Mouse (Mus musculus): ENCODE measurements around the gene Qrich2. TPM values are rescaled to one million over a fixed set of nuclear protein-coding genes. Genes with fewer than 3 reads are reported as not detected.

The Qrich2 gene
- total and polyA plus RNA-seq, 3 experiments, result 0.29 to 0.38 (median 0.32) TPM

GRCm38 (mm10) chr11:116445596-116446307 is 20.3 kb downstream of the Qrich2 start:
- in situ Hi-C loops (cut with MboI; ENCODE audit: low pct_ligation_motif_present, low pct_unique_long_range_greater_than_20kb, low sequenced_read_pairs) (loop anchor here (5.0 kb wide), 1 partner anchor 128 kb away; no protein-coding TSS in a partner anchor), dilution Hi-C loops (cut with MboI; ENCODE audit: extremely low pct_ligation_motif_present, extremely low pct_unique_long_range_greater_than_20kb, low sequenced_read_pairs) (no loop called here)
- Histone ChIP-seq H3K79me2 (replicated peaks; ENCODE audit: control insufficient read depth, extremely low read depth, insufficient read depth, poor library complexity, severe bottlenecking) (no peaks in the 10 kb centered on the region), H3K27me3 (replicated peaks) (no peaks in the 10 kb centered on the region), H3K9me3 (replicated peaks; ENCODE audit: low read length) (peaks cover 15% of the 10 kb centered on the region), H3K27ac (ENCODE audit: insufficient read depth, low read depth) (peak overlapping the region; percentile 29), H3K36me3 (replicated peaks in 1 of 2; ENCODE audit: control insufficient read depth in 1 of 2, insufficient read depth in 1 of 2, low read length in 1 of 2) (peaks cover under 1 to 11% of the 10 kb centered on the region in 2 experiments), H3K9ac (ENCODE audit: insufficient read depth, low read depth) (no peak overlapping the region), H3K4me2 (ENCODE audit: insufficient read depth, low read depth, poor library complexity, severe bottlenecking) (no peak overlapping the region), H3K4me3 (replicated peaks in 1 of 3; ENCODE audit: low read depth in 2 of 3, low read length in 2 of 3, poor library complexity in 1 of 3) (no peak overlapping the region), H3K4me1 (ENCODE audit: control insufficient read depth in 1 of 2, insufficient read depth in 2 of 2) (peaks cover 54 to 56% of the 10 kb centered on the region in 2 experiments)
- TF ChIP-seq MAX (IDR thresholded peaks at IDR 0.05; ENCODE audit: low read length) (peak; percentile 81), IRF4 (IDR thresholded peaks at IDR 0.05; ENCODE audit: low read depth, low read length) (peak; percentile 79), RAD21 (IDR thresholded peaks at IDR 0.05; ENCODE audit: low read depth, low read length) (peak; percentile 100), PAX5 (IDR thresholded peaks at IDR 0.05; ENCODE audit: low read length) (no peak), POLR2A (IDR thresholded peaks at IDR 0.05; ENCODE audit: low read depth, low read length) (0 out of 2 replicates have a peak, but pooled peaks have one; percentile 25), BHLHE40 (IDR thresholded peaks at IDR 0.05; ENCODE audit: low read depth, low read length) (peak; percentile 67), ETS1 (conservative IDR thresholded peaks at IDR 0.05; ENCODE audit: low read depth, low read length) (peak; percentile 41; the same call in 1 of the 2 replicates), JUND (conservative IDR thresholded peaks at IDR 0.05; ENCODE audit: low read depth, low read length) (0 out of 2 replicates have a peak, but pooled peaks have one; percentile 20), MYC (IDR thresholded peaks at IDR 0.05; ENCODE audit: low read depth, low read length) (peak; percentile 85; the same call in 1 of the 2 replicates), ZC3H11A (IDR thresholded peaks at IDR 0.05; ENCODE audit: low read depth, low read length) (peak; percentile 100), UBTF (IDR thresholded peaks at IDR 0.05; ENCODE audit: low read depth, low read length) (no peak), ELF1 (IDR thresholded peaks at IDR 0.05; ENCODE audit: low read depth, low read length) (peak; percentile 79), USF2 (conservative IDR thresholded peaks at IDR 0.05; ENCODE audit: low read depth, low read length) (no peak), HCFC1 (IDR thresholded peaks at IDR 0.05; ENCODE audit: low read depth, low read length) (peak; percentile 50; the same call in 1 of the 2 replicates), ZMIZ1 (IDR thresholded peaks at IDR 0.05; ENCODE audit: low read depth, low read length) (0 out of 2 replicates have a peak, but pooled peaks have one; percentile 38), SMC3 (IDR thresholded peaks at IDR 0.05; ENCODE audit: low read depth, low read length) (peak; percentile 100), SIN3A (IDR thresholded peaks at IDR 0.05; ENCODE audit: low read length) (peak; percentile 93), MAFK (IDR thresholded peaks at IDR 0.05; ENCODE audit: insufficient replicate concordance, low read length) (peak; percentile 38; the same call in 1 of the 2 replicates), MEF2A (IDR thresholded peaks at IDR 0.05; ENCODE audit: borderline replicate concordance, low read depth, low read length) (peak; percentile 60), CTCF (conservative IDR thresholded peaks at IDR 0.05 in 1 of 2, IDR thresholded peaks at IDR 0.05 in 1 of 2; ENCODE audit: low read depth in 2 of 2, low read length in 2 of 2) (peak; percentile 98 to 99), TCF12 (IDR thresholded peaks at IDR 0.05; ENCODE audit: low read depth, low read length) (no peak; the same call in none of the 2 replicates), EP300 (IDR thresholded peaks at IDR 0.05; ENCODE audit: low read length) (0 out of 2 replicates have a peak, but pooled peaks have one; percentile 37), POLR2AphosphoS2 (IDR thresholded peaks at IDR 0.05; ENCODE audit: low read depth, low read length) (no peak), USF1 (IDR thresholded peaks at IDR 0.05; ENCODE audit: low read depth, low read length) (no peak), JUN (IDR thresholded peaks at IDR 0.05; ENCODE audit: insufficient read depth, low read depth, low read length) (peak; percentile 29; the same call in 1 of the 2 replicates), NRF1 (IDR thresholded peaks at IDR 0.05; ENCODE audit: low read depth, low read length) (peak; percentile 57), TBP (conservative IDR thresholded peaks at IDR 0.05; ENCODE audit: low read depth, low read length) (no peak), RCOR1 (conservative IDR thresholded peaks at IDR 0.05; ENCODE audit: low read depth, low read length) (peak; percentile 65), MXI1 (IDR thresholded peaks at IDR 0.05; ENCODE audit: low read depth, low read length) (peak; percentile 57), CHD1 (IDR thresholded peaks at IDR 0.05; ENCODE audit: low read depth, low read length) (peak; percentile 66; the same call in 1 of the 2 replicates), KAT2A (IDR thresholded peaks at IDR 0.05; ENCODE audit: insufficient replicate concordance, low read length) (no peak), NELFE (IDR thresholded peaks at IDR 0.05; ENCODE audit: low read depth, low read length) (peak; percentile 70; the same call in 1 of the 2 replicates), ZNF384 (IDR thresholded peaks at IDR 0.05; ENCODE audit: low read depth, low read length) (0 out of 2 replicates have a peak, but pooled peaks have one; percentile 50), MAZ (IDR thresholded peaks at IDR 0.05; ENCODE audit: low read depth, low read length) (peak; percentile 86; the same call in 1 of the 2 replicates), ZKSCAN1 (IDR thresholded peaks at IDR 0.05; ENCODE audit: borderline replicate concordance, low read depth, low read length) (no peak), E2F4 (IDR thresholded peaks at IDR 0.05; ENCODE audit: insufficient replicate concordance, low read depth, low read length) (peak; percentile 60; the same call in 1 of the 2 replicates), GABPA (IDR thresholded peaks at IDR 0.05; ENCODE audit: insufficient replicate concordance, low read depth, low read length) (no peak), CHD2 (IDR thresholded peaks at IDR 0.05; ENCODE audit: low read length) (no peak; the same call in 1 of the 2 replicates)
- peak; percentile 94 for DNase-seq (ENCODE audit: extremely low read depth)

Data from CH12.LX (cell line).